Mouse (Mus musculus) hindbrain, postnatal 0 days (tissue): Measurements from ENCODE around the gene Cadm2. TPM values are rescaled to one million over a fixed set of nuclear protein-coding genes. Genes with fewer than 3 reads are reported as not detected.

Experiments used
- ATAC-seq: fragments of 200-750 bp; cut with Nextera tagmentation; 2 replicates; pipeline ENCODE4 v1.8.0; 2017; ENCODE audit warnings: mild to moderate bottlenecking, moderate TSS enrichment, moderate library complexity
- DNase-seq: peaks from one replicate; pipeline ENCODE4 v3.0.0-alpha.2; 2015; ENCODE audit warnings: low spot score
- H3K27ac ChIP-seq: fragments of 300-500 bp; sonication (generic); 2 replicates; pipeline ENCODE4 v1.5.1; 2014; ENCODE audit warnings: mild to moderate bottlenecking
- H3K27me3 ChIP-seq: fragments of 300-500 bp; sonication (generic); 2 replicates; pipeline ENCODE4 v1.6.1; 2014; ENCODE audit warnings: low read length, mixed read lengths; ENCODE audit not compliant: insufficient read depth
- H3K36me3 ChIP-seq: fragments of 300-500 bp; sonication (generic); 2 replicates; pipeline ENCODE4 v1.6.1; 2014; ENCODE audit warnings: low read length, mixed read lengths; ENCODE audit not compliant: insufficient read depth
- H3K4me1 ChIP-seq: fragments of 300-500 bp; sonication (generic); 2 replicates; pipeline ENCODE4 v1.6.1; 2014; ENCODE audit warnings: antibody characterized with exemption, low read length, mixed read lengths; ENCODE audit not compliant: insufficient read depth
- H3K4me2 ChIP-seq: fragments of 300-500 bp; sonication (generic); 2 replicates; pipeline ENCODE4 v1.6.1; 2014; ENCODE audit warnings: low read depth, mild to moderate bottlenecking, low read length, moderate library complexity, mixed read lengths
- H3K4me3 ChIP-seq: fragments of 300-500 bp; sonication (generic); 2 replicates; pipeline ENCODE4 v1.5.1; 2014; ENCODE audit warnings: low read length
- H3K9ac ChIP-seq: fragments of 300-500 bp; sonication (generic); replicated peaks from 2 replicates; pipeline ENCODE4 v1.6.1; 2014; ENCODE audit warnings: mild to moderate bottlenecking, low read length, moderate library complexity, mixed read lengths
- H3K9me3 ChIP-seq: fragments of 300-500 bp; sonication (generic); 2 replicates; pipeline ENCODE4 v1.6.1; 2016; ENCODE audit warnings: low read length, mixed read lengths
- CTCF ChIP-seq: IDR thresholded peaks from 2 replicates; pipeline ENCODE4 v1.5.1; 2016; ENCODE audit warnings: antibody characterized with exemption, control low read depth, low read depth
- WGBS: fragments of 180-500 bp; shearing (Covaris S2); extraction: QIAGEN DNeasy Blood & Tissue Kit; methylation state at CpG from one replicate; pipeline ENCODE4 v1.1.7; 2014; 5-methylcytosine and 5-hydroxymethylcytosine counted together
- polyA plus RNA-seq: library from polyadenylated mRNA; unstranded; fragments of >200 nt; fragmentation: Nextera tagmentation; extraction: Ambion mirVana; gene quantifications from 2 replicates; pipeline ENCODE4 v1.2.1, GENCODE M21; 2015
- total RNA-seq: library from RNA; depleted of rRNA; stranded (reverse); fragments of >200 nt; gene quantifications from 2 replicates; pipeline ENCODE4 v1.2.3, GENCODE M21; 2014

The Cadm2 gene
- total and polyA plus RNA-seq, 2 experiments from 2014 or later: 71.6 to 88.0 TPM

DNA sequence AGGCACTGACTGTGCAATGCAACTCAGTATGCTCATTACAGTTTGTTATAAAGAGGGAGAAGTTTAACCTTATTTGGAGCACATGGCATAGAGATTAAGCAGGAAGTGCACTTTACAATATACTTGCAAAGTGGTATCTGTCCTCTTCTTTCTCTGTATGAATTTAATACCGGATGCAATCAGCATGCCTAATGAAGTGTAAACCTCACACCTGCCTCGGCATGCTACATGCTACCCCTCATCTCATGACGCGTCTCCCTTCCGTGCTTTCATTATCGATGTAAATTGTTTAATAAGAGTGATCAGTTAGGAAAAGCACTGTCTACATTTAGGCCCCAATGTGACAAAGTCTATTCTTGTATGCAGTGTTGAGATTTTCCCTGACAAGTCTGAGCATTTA lies 633.0 kb downstream of the Cadm2 start:
- Histone ChIP-seq H3K9ac (no peak overlapping the region), H3K4me3 (no peak overlapping the region), H3K36me3 (no peaks in the 10 kb centered on the region), H3K4me1 (no peaks in the 10 kb centered on the region), H3K4me2 (no peak overlapping the region), H3K9me3 (no peaks in the 10 kb centered on the region), H3K27me3 (no peaks in the 10 kb centered on the region), H3K27ac (no peak overlapping the region)
- TF ChIP-seq CTCF: no peak
- ATAC-seq (0 out of 2 replicates have a peak, but pooled peaks have one; percentile 32), DNase-seq (no peak)
- WGBS: 61% methylated on average over 6 of the region's 6 CpGs

DNA sequence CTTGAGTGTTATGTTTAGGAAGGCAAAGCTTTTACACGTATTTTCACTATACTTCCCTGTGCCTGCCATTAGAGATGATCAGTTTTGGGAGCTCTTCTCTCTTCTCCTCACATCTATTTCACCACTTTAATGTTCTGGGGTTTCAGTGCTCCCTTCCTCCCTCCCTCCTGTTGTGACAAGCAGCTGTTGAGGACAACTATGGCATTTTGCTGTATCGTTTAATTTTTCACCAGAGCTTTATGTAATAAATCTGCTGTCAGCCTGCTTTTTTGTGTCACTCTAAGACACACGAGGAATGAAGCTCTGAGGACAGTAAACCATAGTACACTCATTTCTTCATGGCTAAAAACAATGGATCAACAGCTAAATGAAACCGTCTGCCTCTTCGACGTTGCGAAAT lies 633.8 kb downstream of the Cadm2 start:
- Histone ChIP-seq H3K36me3 (no peaks in the 10 kb centered on the region), H3K9ac (no peak overlapping the region), H3K27ac (peak overlapping the region; percentile 32; the same call in 1 of the 2 replicates), H3K4me3 (no peak overlapping the region), H3K4me2 (no peak overlapping the region), H3K27me3 (no peaks in the 10 kb centered on the region), H3K4me1 (no peaks in the 10 kb centered on the region), H3K9me3 (no peaks in the 10 kb centered on the region)
- no peak for TF ChIP-seq CTCF
- no peak for DNase-seq
- no peak for ATAC-seq
- whole genome bisulfite sequencing: 60% methylated on average over 7 of the region's 7 CpGs

DNA sequence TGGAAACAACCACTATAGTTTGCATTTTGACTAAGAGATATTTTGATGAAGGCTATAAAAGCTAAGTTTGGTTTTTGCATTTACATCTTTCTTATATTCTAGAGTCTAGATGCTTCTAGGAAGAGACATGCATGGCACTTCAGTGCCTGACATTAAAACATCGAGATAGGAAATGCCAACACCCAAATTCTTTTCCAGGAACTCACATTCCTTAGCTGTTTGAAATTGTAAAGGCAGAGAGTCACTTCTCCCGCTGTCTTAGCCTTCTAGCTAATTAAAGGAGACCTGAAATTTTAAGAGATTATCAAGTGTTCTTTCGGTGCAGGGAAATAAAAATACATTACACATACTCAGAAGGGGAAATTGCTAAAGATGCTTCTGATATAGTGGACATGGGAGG lies 649.8 kb downstream of the Cadm2 start:
- 65% methylated on average over 3 of the region's 3 CpGs for WGBS
- DNase-seq: no peak
- Histone ChIP-seq H3K4me2 (no peak overlapping the region), H3K4me3 (no peak overlapping the region), H3K36me3 (no peaks in the 10 kb centered on the region), H3K27me3 (no peaks in the 10 kb centered on the region), H3K27ac (no peak overlapping the region), H3K9me3 (no peaks in the 10 kb centered on the region), H3K4me1 (no peaks in the 10 kb centered on the region), H3K9ac (no peak overlapping the region)
- no peak for TF ChIP-seq CTCF
- ATAC-seq: no peak

DNA sequence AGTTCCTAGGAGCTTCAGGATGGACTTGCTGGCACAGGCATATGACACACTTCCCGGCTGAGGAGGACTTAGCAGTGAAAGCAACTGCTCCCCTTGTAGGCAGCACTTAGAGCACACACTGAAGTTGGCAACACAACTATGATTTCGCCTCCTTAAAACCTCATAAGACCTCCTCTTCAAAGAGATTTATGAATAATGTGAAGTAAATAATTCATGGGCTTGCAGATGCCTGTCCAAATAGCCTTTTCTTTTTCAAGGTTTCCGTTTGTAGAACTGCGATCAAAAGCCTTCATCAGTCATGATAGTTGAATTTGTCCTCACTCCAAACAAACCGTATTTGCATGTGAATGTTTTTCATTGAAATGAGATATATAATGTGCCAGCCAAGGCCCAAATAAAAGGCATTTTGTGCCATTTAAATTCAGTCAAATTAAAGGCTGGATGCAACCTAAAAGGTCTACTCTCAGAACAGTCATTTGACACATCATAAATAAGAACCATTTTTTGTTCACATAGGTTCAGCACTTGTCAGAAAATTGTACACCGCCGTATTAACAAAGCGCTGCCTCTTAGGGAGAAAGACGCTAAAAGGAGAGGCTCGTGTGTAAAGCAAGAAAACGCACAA lies 651.1 kb downstream of the Cadm2 start:
- Histone ChIP-seq H3K27ac (no peak overlapping the region), H3K4me2 (0 out of 2 replicates have a peak overlapping the region, but pooled peaks have one; percentile 17), H3K36me3 (no peaks in the 10 kb centered on the region), H3K9me3 (no peaks in the 10 kb centered on the region), H3K9ac (no peak overlapping the region), H3K4me1 (no peaks in the 10 kb centered on the region), H3K27me3 (no peaks in the 10 kb centered on the region), H3K4me3 (no peak overlapping the region)
- DNase-seq (peak; percentile 44), ATAC-seq (peak; percentile 47; the same call in 1 of the 2 replicates)
- WGBS: 43% methylated on average over 11 of the region's 11 CpGs
- TF ChIP-seq CTCF: no peak

DNA sequence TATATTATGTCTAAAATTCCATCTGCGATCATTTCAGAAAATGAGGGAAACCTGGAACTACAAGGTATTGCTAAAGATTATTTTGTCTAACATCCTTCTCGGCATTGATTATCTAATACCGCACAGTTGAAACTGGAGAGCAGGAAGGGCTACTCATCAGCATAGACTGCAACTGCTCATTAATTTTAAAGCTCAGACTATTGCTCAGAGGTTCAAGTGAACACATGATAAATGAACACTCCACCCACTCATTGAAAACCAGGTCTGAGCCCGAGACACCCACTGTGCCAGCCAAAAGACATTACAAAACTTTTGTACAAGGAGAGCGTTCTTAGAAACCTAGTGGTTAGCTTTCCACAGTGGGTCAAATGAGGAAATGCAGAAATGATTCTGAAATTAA lies 652.4 kb downstream of the Cadm2 start:
- H3K4me2 ChIP-seq: no peak overlapping the region
- no peak overlapping the region for H3K9ac ChIP-seq
- no peak for TF ChIP-seq CTCF
- no peaks in the 10 kb centered on the region for H3K4me1 ChIP-seq
- H3K4me3 ChIP-seq: no peak overlapping the region
- no peaks in the 10 kb centered on the region for H3K36me3 ChIP-seq
- no peaks in the 10 kb centered on the region for H3K9me3 ChIP-seq
- ATAC-seq (no peak), DNase-seq (no peak)
- H3K27me3 ChIP-seq: no peaks in the 10 kb centered on the region
- WGBS: 57% methylated on average over 5 of the region's 5 CpGs
- H3K27ac ChIP-seq: no peak overlapping the region

DNA sequence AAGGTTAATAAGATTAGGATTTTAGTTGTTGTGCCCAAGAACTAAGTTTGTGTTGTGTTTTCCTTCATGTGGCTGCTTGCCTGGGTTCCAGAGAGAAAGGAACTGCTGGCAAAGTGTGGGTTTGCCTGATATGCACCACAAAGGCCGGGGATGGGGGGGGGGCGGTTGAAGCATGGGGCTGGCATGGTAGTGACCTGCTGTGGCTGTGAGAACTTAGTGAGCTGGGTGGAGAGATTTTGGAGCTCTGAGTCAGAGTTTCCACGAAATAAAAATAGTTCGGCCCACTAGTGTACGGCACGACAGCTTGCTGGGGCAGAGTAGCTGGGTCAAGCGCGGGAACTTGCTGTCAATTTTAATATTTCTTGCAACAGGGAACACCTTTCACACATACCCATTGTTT lies 653.0 kb downstream of the Cadm2 start:
- no peak for DNase-seq
- H3K27ac ChIP-seq: no peak overlapping the region
- no peak for TF ChIP-seq CTCF
- no peak for ATAC-seq
- no peaks in the 10 kb centered on the region for H3K36me3 ChIP-seq
- WGBS: 69% methylated on average over 8 of the region's 8 CpGs
- no peaks in the 10 kb centered on the region for H3K27me3 ChIP-seq
- no peaks in the 10 kb centered on the region for H3K9me3 ChIP-seq
- no peak overlapping the region for H3K9ac ChIP-seq
- H3K4me2 ChIP-seq: no peak overlapping the region
- H3K4me1 ChIP-seq: no peaks in the 10 kb centered on the region
- no peak overlapping the region for H3K4me3 ChIP-seq

DNA sequence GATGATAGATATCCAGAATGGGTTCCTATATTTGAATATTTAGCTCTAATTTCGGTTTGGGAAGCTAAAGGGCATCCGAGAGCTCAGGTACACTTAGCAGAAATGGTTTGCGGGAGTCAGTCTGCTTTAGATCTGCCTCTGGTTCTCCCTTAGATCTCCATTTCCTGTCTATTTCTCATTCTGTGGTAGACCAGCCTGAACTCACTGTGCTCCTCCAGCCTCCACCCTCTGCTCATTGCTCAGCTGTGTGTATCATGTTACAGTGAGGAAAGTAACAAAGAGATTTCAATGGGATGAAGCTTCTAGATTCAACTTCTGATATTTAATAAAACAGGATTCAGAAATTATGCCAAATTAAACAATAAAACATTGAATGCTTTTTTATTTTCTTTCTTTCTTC lies 661.6 kb downstream of the Cadm2 start:
- no peak for DNase-seq
- no peak overlapping the region for H3K27ac ChIP-seq
- H3K4me1 ChIP-seq: no peaks in the 10 kb centered on the region
- ATAC-seq: no peak
- H3K36me3 ChIP-seq: no peaks in the 10 kb centered on the region
- no peak for TF ChIP-seq CTCF
- no peaks in the 10 kb centered on the region for H3K9me3 ChIP-seq
- no peak overlapping the region for H3K4me3 ChIP-seq
- no peak overlapping the region for H3K9ac ChIP-seq
- 91% methylated on average over 3 of the region's 3 CpGs for WGBS
- H3K27me3 ChIP-seq: no peaks in the 10 kb centered on the region
- H3K4me2 ChIP-seq: no peak overlapping the region
